Mouse (Mus musculus): ENCODE measurements at regions not wholly inside any gene's neighbourhood (a gene's known extent, or its start where the extent isn't known, plus 50 kb on each side); places are given as distances from the start of the nearest gene placed in this dataset.

DNA sequence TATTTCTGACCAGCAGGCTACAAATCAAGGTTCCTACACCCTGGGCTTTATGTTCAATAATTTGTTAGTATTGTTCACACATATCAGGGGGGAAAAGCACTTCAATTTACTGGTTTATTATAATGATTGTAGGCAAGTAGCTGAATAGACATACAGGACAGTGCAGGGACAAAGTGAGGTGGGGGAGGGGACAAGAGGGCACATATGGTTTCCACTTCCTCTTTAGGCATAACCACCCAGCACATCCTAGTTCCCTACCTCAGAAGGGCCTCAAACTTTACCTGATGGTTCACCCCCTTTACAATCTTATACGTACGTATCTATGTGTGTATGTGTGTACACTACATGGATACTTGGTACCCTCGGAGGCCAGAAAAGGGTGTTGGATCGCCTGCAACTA lies 69.7 kb downstream of the Arrdc3 start:
- Histone ChIP-seq H3K9me3 (ENCODE audit: control insufficient read depth, low read length) (no peaks in the 10 kb centered on the region), H3K4me3 (ENCODE audit: low read depth, low read length) (no peak overlapping the region), H3K4me1 (replicated peaks; ENCODE audit: control insufficient read depth, insufficient read depth) (peaks cover 4% of the 10 kb centered on the region; the same call in 1 of the 2 replicates), H3K9ac (ENCODE audit: low read length) (no peak overlapping the region), H3K4me2 (replicated peaks; ENCODE audit: low read depth) (no peak overlapping the region), H3K27ac (replicated peaks) (no peak overlapping the region), H3K36me3 (ENCODE audit: control insufficient read depth, insufficient read depth, low read length) (no peaks in the 10 kb centered on the region), H3K27me3 (ENCODE audit: control insufficient read depth, insufficient read depth, low read length) (no peaks in the 10 kb centered on the region)
- ATAC-seq (ENCODE audit: low FRiP score, low TSS enrichment) (no peak), DNase-seq (ENCODE audit: low spot score) (no peak)
- no peak for TF ChIP-seq EP300 (optimal IDR thresholded peaks at IDR 0.05)
- 90% methylated on average over 4 of the region's 4 CpGs for WGBS

DNA sequence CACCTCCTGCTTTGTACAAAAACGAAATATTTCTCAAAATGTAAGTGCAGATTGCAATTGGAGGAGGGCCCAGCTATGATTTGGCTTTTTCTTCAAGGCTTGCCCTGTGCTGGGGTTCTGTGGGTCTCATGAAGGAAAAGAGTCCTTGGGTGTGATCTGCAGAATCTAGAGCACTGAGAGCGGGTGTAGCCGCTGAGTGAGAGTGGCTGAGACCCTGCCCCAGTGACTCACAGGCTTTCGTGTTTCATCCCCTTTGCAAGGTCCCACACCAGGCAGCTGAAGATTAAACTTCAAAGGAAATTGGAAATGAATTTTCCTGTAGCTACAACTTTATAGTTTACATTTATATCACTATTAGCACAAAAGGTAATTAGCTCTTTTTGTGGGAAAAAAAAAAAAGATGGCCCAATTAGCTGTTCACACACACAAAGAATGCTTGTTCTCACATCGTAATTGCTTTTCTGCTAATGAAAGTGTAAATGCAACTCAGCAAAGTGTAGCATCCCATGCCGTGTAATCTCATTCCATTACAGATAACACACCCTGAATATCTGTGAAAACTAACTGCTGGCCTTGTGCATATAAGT lies 71.0 kb downstream of the Arrdc3 start:
- no peaks in the 10 kb centered on the region for H3K36me3 ChIP-seq (ENCODE audit: control insufficient read depth, insufficient read depth, low read length)
- H3K27ac ChIP-seq (replicated peaks) = no peak overlapping the region
- H3K9ac ChIP-seq (ENCODE audit: low read length) = no peak overlapping the region
- peaks cover 4% of the 10 kb centered on the region; the same call in 1 of the 2 replicates for H3K4me1 ChIP-seq (replicated peaks; ENCODE audit: control insufficient read depth, insufficient read depth)
- ATAC-seq (ENCODE audit: low FRiP score, low TSS enrichment) = no peak
- no peak overlapping the region for H3K4me2 ChIP-seq (replicated peaks; ENCODE audit: low read depth)
- H3K9me3 ChIP-seq (ENCODE audit: control insufficient read depth, low read length) = no peaks in the 10 kb centered on the region
- 61% methylated on average over 6 of the region's 6 CpGs for WGBS
- TF ChIP-seq CTCF (IDR thresholded peaks at IDR 0.05; ENCODE audit: low read depth) (no peak), EP300 (optimal IDR thresholded peaks at IDR 0.05) (no peak)
- no peak overlapping the region for H3K4me3 ChIP-seq (ENCODE audit: low read depth, low read length)
- H3K27me3 ChIP-seq (ENCODE audit: control insufficient read depth, insufficient read depth, low read length) = no peaks in the 10 kb centered on the region
- DNase-seq (ENCODE audit: low spot score) = no peak

DNA sequence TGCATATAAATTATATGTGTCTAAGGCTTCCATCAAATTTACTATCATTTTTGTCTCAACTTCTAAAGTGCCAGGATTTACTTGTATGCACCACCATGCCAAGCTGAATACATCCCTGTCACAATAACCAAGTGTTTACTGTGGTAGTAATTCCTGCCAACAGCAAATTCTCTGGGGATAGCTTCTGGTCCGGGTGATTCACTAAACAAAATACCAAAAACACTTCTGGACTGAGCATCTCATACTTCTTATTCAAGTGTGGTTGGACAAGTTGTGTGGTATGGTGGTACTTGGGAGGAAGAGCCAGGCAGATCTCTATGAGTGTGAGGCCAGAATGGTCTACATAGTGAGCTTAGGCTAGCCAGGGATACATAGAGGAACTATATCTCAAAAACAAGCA lies 73.8 kb downstream of the Arrdc3 start:
- Histone ChIP-seq H3K9ac (ENCODE audit: low read length) (no peak overlapping the region), H3K27me3 (ENCODE audit: control insufficient read depth, insufficient read depth, low read length) (no peaks in the 10 kb centered on the region), H3K36me3 (ENCODE audit: control insufficient read depth, insufficient read depth, low read length) (no peaks in the 10 kb centered on the region), H3K27ac (replicated peaks) (no peak overlapping the region), H3K4me3 (ENCODE audit: low read depth, low read length) (no peak overlapping the region), H3K4me2 (replicated peaks; ENCODE audit: low read depth) (no peak overlapping the region), H3K9me3 (ENCODE audit: control insufficient read depth, low read length) (no peaks in the 10 kb centered on the region), H3K4me1 (replicated peaks; ENCODE audit: control insufficient read depth, insufficient read depth) (no peaks in the 10 kb centered on the region)
- TF ChIP-seq CTCF (IDR thresholded peaks at IDR 0.05; ENCODE audit: low read depth) (no peak), EP300 (optimal IDR thresholded peaks at IDR 0.05) (no peak)
- 38% methylated on average over 1 of the region's 1 CpGs for WGBS
- DNase-seq (ENCODE audit: low spot score) (no peak), ATAC-seq (ENCODE audit: low FRiP score, low TSS enrichment) (no peak)

DNA sequence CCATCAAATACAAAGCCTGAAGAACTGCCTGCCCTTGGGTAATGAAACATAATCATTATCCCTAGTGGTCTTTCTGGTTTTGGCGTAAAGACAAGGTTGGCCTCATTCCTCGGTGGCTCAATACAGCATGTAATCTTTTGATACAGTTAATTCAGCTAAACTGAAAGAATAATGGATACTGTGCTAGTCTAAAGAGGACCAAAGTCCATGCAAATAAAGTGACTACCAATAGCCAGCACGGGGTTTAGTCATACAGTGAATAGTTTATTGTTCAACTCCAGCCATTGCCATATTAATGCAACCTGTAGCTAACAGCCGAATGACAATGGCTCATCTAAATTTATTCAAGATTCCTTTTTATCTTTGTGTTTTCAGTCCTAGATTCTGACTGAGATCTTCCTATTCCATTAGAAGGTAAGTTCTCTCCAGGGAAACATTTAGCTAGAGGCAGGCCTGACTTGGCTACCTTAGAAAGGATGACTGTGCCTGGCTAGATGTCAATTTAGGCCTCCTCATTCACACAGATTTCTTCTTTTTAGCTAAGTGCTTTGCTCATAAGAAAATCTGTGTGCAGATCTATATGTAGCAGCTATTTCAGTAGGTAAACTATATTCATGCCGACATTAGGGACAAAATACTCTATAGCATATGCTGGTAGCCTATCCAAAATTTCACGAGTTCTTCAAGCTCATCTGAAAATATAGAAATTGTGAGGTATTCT lies 74.4 kb downstream of the Arrdc3 start:
- H3K4me1 ChIP-seq (replicated peaks; ENCODE audit: control insufficient read depth, insufficient read depth) = no peaks in the 10 kb centered on the region
- H3K36me3 ChIP-seq (ENCODE audit: control insufficient read depth, insufficient read depth, low read length) = no peaks in the 10 kb centered on the region
- no peak overlapping the region for H3K9ac ChIP-seq (ENCODE audit: low read length)
- H3K4me3 ChIP-seq (ENCODE audit: low read depth, low read length) = no peak overlapping the region
- peak; percentile 93 for ATAC-seq (ENCODE audit: low FRiP score, low TSS enrichment)
- no peak for DNase-seq (ENCODE audit: low spot score)
- H3K27ac ChIP-seq (replicated peaks) = no peak overlapping the region
- H3K27me3 ChIP-seq (ENCODE audit: control insufficient read depth, insufficient read depth, low read length) = no peaks in the 10 kb centered on the region
- TF ChIP-seq EP300 (optimal IDR thresholded peaks at IDR 0.05) (no peak), CTCF (IDR thresholded peaks at IDR 0.05; ENCODE audit: low read depth) (no peak)
- H3K9me3 ChIP-seq (ENCODE audit: control insufficient read depth, low read length) = no peaks in the 10 kb centered on the region
- no peak overlapping the region for H3K4me2 ChIP-seq (replicated peaks; ENCODE audit: low read depth)
- WGBS = 67% methylated on average over 6 of the region's 6 CpGs

GRCm38 (mm10) chr13:80959763-80960162 lies 76.6 kb downstream of the Arrdc3 start:
- H3K4me3 ChIP-seq (ENCODE audit: low read depth, low read length) = no peak overlapping the region
- TF ChIP-seq EP300 (optimal IDR thresholded peaks at IDR 0.05) (no peak), CTCF (IDR thresholded peaks at IDR 0.05; ENCODE audit: low read depth) (no peak)
- no peak overlapping the region for H3K4me2 ChIP-seq (replicated peaks; ENCODE audit: low read depth)
- WGBS = 70% methylated on average over 1 of the region's 1 CpGs
- H3K27me3 ChIP-seq (ENCODE audit: control insufficient read depth, insufficient read depth, low read length) = no peaks in the 10 kb centered on the region
- H3K9me3 ChIP-seq (ENCODE audit: control insufficient read depth, low read length) = no peaks in the 10 kb centered on the region
- DNase-seq (ENCODE audit: low spot score) (no peak), ATAC-seq (ENCODE audit: low FRiP score, low TSS enrichment) (no peak)
- H3K4me1 ChIP-seq (replicated peaks; ENCODE audit: control insufficient read depth, insufficient read depth) = 0 out of 2 replicates have a peak, but pooled peaks cover 4% of the 10 kb centered on the region
- no peak overlapping the region for H3K9ac ChIP-seq (ENCODE audit: low read length)
- no peaks in the 10 kb centered on the region for H3K36me3 ChIP-seq (ENCODE audit: control insufficient read depth, insufficient read depth, low read length)
- no peak overlapping the region for H3K27ac ChIP-seq (replicated peaks)

DNA sequence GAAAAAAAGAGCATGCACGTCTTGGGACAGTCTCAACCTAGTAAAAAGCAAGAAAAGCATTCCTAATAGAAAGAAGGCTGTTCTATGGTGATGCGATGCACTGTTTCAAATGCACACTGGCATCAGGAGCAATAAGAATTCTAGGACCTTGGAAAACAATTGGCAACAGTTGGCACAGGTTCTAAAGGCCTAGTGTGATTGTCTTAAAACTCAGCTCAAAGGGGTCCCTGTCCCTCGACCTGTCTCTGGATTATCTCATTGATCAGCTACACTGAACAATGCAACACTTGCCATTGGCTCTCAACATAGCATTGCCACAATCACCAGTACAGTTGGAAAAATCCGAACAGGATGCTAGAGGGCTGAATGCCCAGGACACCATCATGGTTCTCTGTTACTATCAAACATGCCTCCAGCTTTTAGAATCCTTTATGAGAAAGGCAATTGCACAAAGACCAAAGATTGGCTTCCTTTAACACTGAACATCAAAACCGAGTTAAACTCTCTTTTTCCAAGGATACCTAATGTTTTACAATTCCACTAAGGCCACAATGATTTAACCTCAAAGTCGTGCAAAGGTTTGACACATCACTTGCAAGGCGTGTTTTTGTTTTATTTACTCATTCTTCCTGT lies 78.9 kb downstream of the Arrdc3 start:
- no peak for ATAC-seq (ENCODE audit: low FRiP score, low TSS enrichment)
- H3K9me3 ChIP-seq (ENCODE audit: control insufficient read depth, low read length) = no peaks in the 10 kb centered on the region
- H3K27ac ChIP-seq (replicated peaks) = no peak overlapping the region
- TF ChIP-seq CTCF (IDR thresholded peaks at IDR 0.05; ENCODE audit: low read depth) = no peak
- no peak for TF ChIP-seq EP300 (optimal IDR thresholded peaks at IDR 0.05)
- peak overlapping the region; percentile 71; the same call in 1 of the 2 replicates for H3K4me2 ChIP-seq (replicated peaks; ENCODE audit: low read depth)
- H3K4me1 ChIP-seq (replicated peaks; ENCODE audit: control insufficient read depth, insufficient read depth) = 0 out of 2 replicates have a peak, but pooled peaks cover 4% of the 10 kb centered on the region
- WGBS = 52% methylated on average over 7 of the region's 7 CpGs
- no peaks in the 10 kb centered on the region for H3K27me3 ChIP-seq (ENCODE audit: control insufficient read depth, insufficient read depth, low read length)
- H3K4me3 ChIP-seq (ENCODE audit: low read depth, low read length) = no peak overlapping the region; the same call in 1 of the 2 replicates
- H3K36me3 ChIP-seq (ENCODE audit: control insufficient read depth, insufficient read depth, low read length) = no peaks in the 10 kb centered on the region
- DNase-seq (ENCODE audit: low spot score) = no peak
- H3K9ac ChIP-seq (ENCODE audit: low read length) = no peak overlapping the region
